Mouse (Mus musculus): Measurements from ENCODE around the gene Cd2ap.
A peak's percentile ranks its signal among the peaks of the same experiment; 100 is the strongest.
"Not testable (repeated sequence)": the region's sequence is repeated elsewhere in the genome, so short reads cannot be mapped to it uniquely, and the experiment has no call there.

The Cd2ap gene

GRCm38 (mm10) chr17:42876001-42876903 lies at the start of gene Cd2ap:
Gene Cd2ap (minus strand): TSS chr17:42876665.
- peak; percentile 97 to 98 for DNase-seq (ENCODE audit: low read depth in 2 of 2, low spot score in 2 of 2)

GRCm38 (mm10) chr17:42924731-42925130 lies 48.3 kb upstream of the Cd2ap start:
- no peak for DNase-seq (ENCODE audit: low read depth in 2 of 2, low spot score in 2 of 2)

DNA sequence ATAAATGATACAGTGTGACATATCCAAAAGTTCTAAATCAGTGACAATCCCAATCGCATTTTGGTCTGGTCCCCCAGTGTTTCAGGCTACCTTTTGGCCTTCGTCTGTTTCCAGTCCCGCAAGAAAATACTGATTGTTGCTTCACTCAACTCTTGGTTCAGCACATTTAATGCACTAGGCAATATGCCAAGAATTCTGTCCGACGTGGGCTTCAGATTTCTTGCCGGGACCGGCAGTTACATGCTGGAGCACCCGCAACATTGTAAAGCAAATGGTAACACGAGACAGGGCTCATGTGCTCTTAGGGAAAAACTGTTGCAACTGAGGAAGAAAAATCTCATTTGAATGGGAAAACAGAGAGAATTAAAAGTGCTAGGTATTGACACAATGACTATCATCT lies 42.3 kb upstream of the Cd2ap start:
- no peak for DNase-seq (ENCODE audit: low read depth in 2 of 2, low spot score in 2 of 2)

- no peak for DNase-seq (ENCODE audit: low read depth in 2 of 2, low spot score in 2 of 2)
Observed at GRCm38 (mm10) chr17:42914726-42915125, 38.3 kb upstream of the Cd2ap start.

GRCm38 (mm10) chr17:42912193-42912592 lies 35.7 kb upstream of the Cd2ap start:
- DNase-seq (ENCODE audit: low read depth in 2 of 2, low spot score in 2 of 2): no peak

GRCm38 (mm10) chr17:42910476-42910875 lies 34.0 kb upstream of the Cd2ap start:
- DNase-seq (ENCODE audit: low read depth in 2 of 2, low spot score in 2 of 2): no peak

DNA sequence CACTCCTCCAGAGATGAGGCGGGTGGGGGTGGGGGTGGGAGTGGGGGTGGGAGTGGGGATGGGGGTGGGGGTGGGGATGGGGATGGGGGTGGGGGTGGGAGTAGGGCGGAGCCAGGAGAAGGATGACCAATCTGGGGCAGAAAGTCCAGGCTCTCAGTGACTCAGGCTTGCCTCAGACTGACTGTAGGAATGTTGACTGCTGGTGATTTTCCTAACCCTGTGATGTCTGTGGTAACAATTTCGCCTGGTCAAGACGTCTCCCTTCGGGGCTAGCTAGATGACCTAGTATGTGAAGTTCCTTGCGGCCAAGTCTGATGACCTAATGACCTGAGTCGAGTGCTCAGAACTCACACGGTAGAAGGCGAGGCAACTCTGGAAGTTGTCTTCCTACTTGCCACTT lies 32.9 kb upstream of the Cd2ap start:
- DNase-seq (ENCODE audit: low read depth in 2 of 2, low spot score in 2 of 2): no peak

GRCm38 (mm10) chr17:42908744-42909370 lies 32.4 kb upstream of the Cd2ap start:
- no peak for DNase-seq (ENCODE audit: low read depth in 2 of 2, low spot score in 2 of 2)

- DNase-seq (ENCODE audit: low read depth in 2 of 2, low spot score in 2 of 2): no peak
Observed at GRCm38 (mm10) chr17:42908136-42908535, 31.7 kb upstream of the Cd2ap start.

- DNase-seq (ENCODE audit: low read depth in 2 of 2, low spot score in 2 of 2): not testable (repeated sequence)
Observed at GRCm38 (mm10) chr17:42906456-42906855, 30.0 kb upstream of the Cd2ap start.

DNA sequence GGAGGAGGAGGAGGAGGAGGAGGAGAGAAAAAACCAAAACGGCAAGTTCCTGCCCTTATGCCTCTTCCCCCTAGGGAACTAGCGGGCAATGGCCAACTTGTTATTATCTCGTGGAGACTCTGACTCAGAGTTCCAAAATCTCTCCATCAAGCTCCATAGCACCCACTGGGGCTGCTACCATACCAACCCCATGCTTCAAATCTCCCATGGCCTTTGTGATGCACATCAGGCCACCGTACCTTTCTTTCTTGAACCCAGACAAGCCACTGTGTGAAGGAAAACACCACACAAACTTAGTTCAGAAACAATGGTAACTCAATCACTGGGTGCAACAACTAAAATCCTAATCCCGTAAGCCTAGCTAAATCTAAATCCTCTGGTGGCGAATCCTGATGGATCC lies 29.5 kb upstream of the Cd2ap start:
- no peak for DNase-seq (ENCODE audit: low read depth in 2 of 2, low spot score in 2 of 2)

DNA sequence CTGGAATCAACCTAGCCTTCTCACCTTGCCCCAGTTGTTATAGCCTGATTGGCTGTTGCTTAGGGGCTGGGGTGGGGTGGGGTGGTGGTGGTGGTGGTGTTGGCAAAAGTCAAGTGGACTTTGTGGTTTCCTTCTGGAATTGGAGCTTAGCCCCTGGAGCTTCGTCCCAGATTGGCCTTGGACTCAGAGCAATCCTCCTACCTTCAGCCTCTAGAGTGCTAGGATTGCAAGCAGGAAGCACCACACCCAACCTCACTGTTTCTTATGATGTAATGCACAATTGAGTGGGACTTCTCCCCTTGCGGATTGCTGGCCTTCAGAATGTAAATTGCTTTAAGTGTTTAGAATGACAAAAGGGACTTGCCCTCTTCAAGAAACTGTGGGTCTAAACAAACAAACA lies 24.3 kb upstream of the Cd2ap start:
- no peak for DNase-seq (ENCODE audit: low read depth in 2 of 2, low spot score in 2 of 2)

- peak in 1 of 2 experiments; percentile 16 for DNase-seq (ENCODE audit: low read depth in 2 of 2, low spot score in 2 of 2)
Observed at GRCm38 (mm10) chr17:42887282-42887707, 10.8 kb upstream of the Cd2ap start.

GRCm38 (mm10) chr17:42885091-42885501 lies 8.6 kb upstream of the Cd2ap start:
- DNase-seq (ENCODE audit: low read depth in 2 of 2, low spot score in 2 of 2): no peak

DNA sequence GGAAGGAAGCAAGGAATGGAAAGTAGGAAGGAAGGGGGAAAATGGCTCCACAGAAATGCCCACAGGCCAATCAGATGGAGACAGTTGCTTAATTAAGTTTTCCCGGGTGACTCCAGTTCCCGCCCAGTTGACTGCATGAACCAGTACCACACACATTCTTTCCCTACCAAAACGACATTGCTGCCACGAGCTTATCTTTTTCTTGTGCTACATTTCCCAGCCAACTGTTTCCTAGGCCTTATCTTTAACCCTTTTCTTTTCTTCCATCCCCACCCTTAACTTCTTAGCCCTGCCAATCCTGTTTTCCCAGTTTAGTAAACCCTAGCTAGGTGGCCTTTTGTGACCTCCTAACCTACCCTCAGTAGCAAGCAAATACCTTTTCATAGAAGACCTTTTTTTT lies 7.9 kb upstream of the Cd2ap start:
- no peak for DNase-seq (ENCODE audit: low read depth in 2 of 2, low spot score in 2 of 2)

DNA sequence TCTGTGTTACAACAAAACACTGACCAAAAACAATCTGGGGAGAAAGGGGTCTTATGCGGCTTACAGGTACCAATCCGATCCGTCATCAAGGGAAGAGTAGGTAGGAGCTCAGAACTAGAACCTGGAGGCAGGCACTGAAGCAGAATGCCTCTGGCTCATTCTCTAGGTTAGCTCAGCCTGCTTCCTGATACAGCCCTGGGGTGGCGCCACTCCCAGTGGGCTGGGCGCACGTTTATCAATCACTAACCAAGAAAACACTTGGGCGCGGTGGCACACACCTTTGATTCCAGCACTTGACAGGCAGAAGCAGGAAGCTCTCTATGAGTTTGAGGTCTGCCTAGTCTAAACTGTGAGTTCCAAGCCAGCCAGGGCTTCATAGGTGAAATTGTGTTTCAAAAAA lies 7.3 kb upstream of the Cd2ap start:
- DNase-seq (ENCODE audit: low read depth in 2 of 2, low spot score in 2 of 2): peak; percentile 17 to 27

DNA sequence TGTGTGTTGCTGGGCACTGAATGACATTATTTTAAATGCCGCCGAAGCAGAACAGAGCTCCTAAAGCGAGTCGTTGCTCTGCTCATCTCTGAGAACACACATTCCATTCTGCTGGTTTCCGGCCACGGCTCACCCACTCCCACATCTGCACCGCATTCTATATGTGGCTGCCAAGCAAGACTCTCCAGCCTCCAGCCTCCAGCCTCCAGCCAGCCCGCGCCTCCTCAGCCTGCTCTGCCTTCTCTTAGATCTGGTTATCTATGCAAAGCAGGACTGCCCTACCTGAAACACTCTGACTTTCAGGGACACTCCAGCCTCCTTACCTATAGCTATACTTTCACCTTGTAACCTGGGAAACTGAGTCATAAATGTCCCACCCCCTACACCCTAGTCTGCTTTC lies 6.8 kb upstream of the Cd2ap start:
- DNase-seq (ENCODE audit: low read depth in 2 of 2, low spot score in 2 of 2): no peak

DNA sequence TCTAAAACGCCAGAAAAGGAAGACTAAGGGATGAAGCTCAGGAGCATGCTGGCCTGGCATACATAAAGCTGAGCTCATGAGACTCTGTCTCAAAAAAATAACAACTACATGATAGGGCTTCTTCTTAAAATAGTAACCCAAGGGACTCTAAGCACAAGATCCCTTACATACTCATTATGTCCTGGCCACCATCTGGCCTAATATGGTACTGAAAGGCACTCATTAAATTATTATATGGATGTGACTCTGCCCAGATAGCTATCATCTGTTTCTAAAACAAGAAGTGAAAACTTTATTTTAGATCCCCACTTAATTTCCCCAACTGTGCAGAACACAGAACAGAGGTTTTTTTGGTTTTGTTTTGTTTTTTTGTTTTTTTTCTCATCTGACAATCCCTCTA lies 6.4 kb upstream of the Cd2ap start:
- DNase-seq (ENCODE audit: low read depth in 2 of 2, low spot score in 2 of 2): no peak

- no peak for DNase-seq (ENCODE audit: low read depth in 2 of 2, low spot score in 2 of 2)
Observed at GRCm38 (mm10) chr17:42876904-42877425, 500 bp upstream of the Cd2ap start.

DNA sequence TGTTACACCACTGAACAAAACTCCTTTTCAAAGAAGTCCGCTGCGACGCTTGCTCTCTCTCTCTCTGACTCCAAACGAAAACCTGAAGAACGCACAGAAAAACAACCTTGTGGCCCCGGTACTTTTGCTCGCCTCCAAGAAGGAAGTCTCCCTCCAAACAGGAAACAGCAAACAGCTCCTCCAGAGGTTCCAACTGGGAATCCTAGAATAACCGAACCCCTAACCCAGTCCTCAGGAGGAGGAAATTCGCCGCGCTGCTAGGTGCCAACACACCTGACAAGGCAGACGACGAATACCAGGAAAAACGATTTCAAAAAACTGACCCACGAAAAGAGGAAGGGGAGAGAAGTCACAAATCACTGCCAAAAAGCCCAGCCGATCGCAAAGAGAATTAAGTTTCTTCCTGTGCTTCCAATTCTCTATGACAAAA lies 879 bp downstream of the Cd2ap start:
- DNase-seq (ENCODE audit: low read depth in 2 of 2, low spot score in 2 of 2): peak; percentile 55 to 59

GRCm38 (mm10) chr17:42875015-42875414 lies 1.4 kb downstream of the Cd2ap start:
- DNase-seq (ENCODE audit: low read depth in 2 of 2, low spot score in 2 of 2): peak in 1 of 2 experiments; percentile 5

GRCm38 (mm10) chr17:42870465-42870864 lies 6.0 kb downstream of the Cd2ap start:
- DNase-seq (ENCODE audit: low read depth in 2 of 2, low spot score in 2 of 2): no peak

All from CD8-positive naive resting alpha-beta T cell, adult 2 months (primary cell).